Mouse (Mus musculus) liver, adult 2 months (tissue): ENCODE results near the gene Gm10964. TPM values are rescaled to one million over a fixed set of nuclear protein-coding genes. Genes with fewer than 3 reads are reported as not detected.

ENCODE experiments used
- DNase-seq: peaks from one replicate; pipeline ENCODE4 v3.0.0-alpha.2; 2011; ENCODE audit warnings: low read depth, low spot score; ENCODE audit errors: extremely low read depth
- H3K27ac ChIP-seq: fragments of 200-500 bp; replicated peaks from 2 replicates; pipeline ENCODE4 v1.5.1; 2012; ENCODE audit warnings: low read depth, mild to moderate bottlenecking, control low read depth, inconsistent platforms, low read length; ENCODE audit not compliant: insufficient read depth
- H3K27me3 ChIP-seq: fragments of 200-500 bp; 2 replicates; pipeline ENCODE4 v1.6.1; 2012; ENCODE audit warnings: mild to moderate bottlenecking, moderate library complexity, low read length, inconsistent platforms; ENCODE audit not compliant: control insufficient read depth, insufficient read depth
- H3K36me3 ChIP-seq: fragments of 200-500 bp; 2 replicates; pipeline ENCODE4 v1.6.1; 2012; ENCODE audit warnings: low read length, inconsistent platforms; ENCODE audit not compliant: control insufficient read depth, insufficient read depth
- H3K4me1 ChIP-seq: fragments of 200-500 bp; 2 replicates; pipeline ENCODE4 v1.6.1; 2011; ENCODE audit warnings: low read length; ENCODE audit not compliant: control insufficient read depth, insufficient read depth
- H3K4me3 ChIP-seq: fragments of 200-500 bp; 2 replicates; pipeline ENCODE4 v1.5.1; 2011; ENCODE audit warnings: low read depth, mild to moderate bottlenecking, control low read depth, low read length, moderate library complexity; ENCODE audit not compliant: insufficient read depth
- H3K79me2 ChIP-seq: fragments of 200-500 bp; 2 replicates; pipeline ENCODE4 v1.6.1; 2012; ENCODE audit warnings: inconsistent platforms, mild to moderate bottlenecking, low read length, moderate library complexity; ENCODE audit not compliant: control insufficient read depth, insufficient read depth
- H3K9ac ChIP-seq: fragments of 200-500 bp; 2 replicates; pipeline ENCODE4 v1.6.1; 2012; ENCODE audit warnings: low read depth, mild to moderate bottlenecking, control low read depth, inconsistent platforms, low read length
- CTCF ChIP-seq: fragments of 200-500 bp; IDR thresholded peaks from 2 replicates; pipeline ENCODE4 v1.5.1; 2011; ENCODE audit warnings: low read depth, low read length, control low read depth
- POLR2A ChIP-seq: fragments of 200-500 bp; IDR thresholded peaks from 2 replicates; pipeline ENCODE4 v1.6.1; 2011; ENCODE audit warnings: low read length, control low read depth; ENCODE audit not compliant: insufficient read depth; ENCODE audit errors: extremely low read depth
- WGBS: fragments of 180-500 bp; shearing (Covaris S2); methylation state at CpG from one replicate; pipeline ENCODE4 v1.1.7; 2018; 5-methylcytosine and 5-hydroxymethylcytosine counted together
- polyA plus RNA-seq: library from polyadenylated mRNA; depleted of rRNA; stranded (reverse); fragments of >200 nt; gene quantifications from 2 replicates; pipeline ENCODE4 v1.2.3, GENCODE M21; 2012
- total RNA-seq: library from RNA; depleted of rRNA; stranded (reverse); fragments of >200 nt; gene quantifications from 2 replicates; pipeline ENCODE4 v1.2.3, GENCODE M21; 2014

Gene Gm10964
- total and polyA plus RNA-seq, 2 experiments = not detected

- Histone ChIP-seq H3K4me1 (no peaks in the 10 kb centered on the region), H3K79me2 (no peaks in the 10 kb centered on the region; the same call in 1 of the 2 replicates), H3K27me3 (no peaks in the 10 kb centered on the region), H3K9ac (no peak overlapping the region), H3K27ac (no peak overlapping the region), H3K4me3 (no peak overlapping the region), H3K36me3 (peaks cover 70% of the 10 kb centered on the region)
- TF ChIP-seq POLR2A (no peak), CTCF (no peak)
- no peak for DNase-seq
- 88% methylated on average over 5 of the region's 5 CpGs for WGBS
Measured at GRCm38 (mm10) chr3:103746711-103747110, 7.5 kb downstream of the Gm10964 start.

GRCm38 (mm10) chr3:103751558-103751957 is 12.4 kb downstream of the Gm10964 start:
- no peak overlapping the region for H3K27ac ChIP-seq
- peaks cover 79% of the 10 kb centered on the region for H3K36me3 ChIP-seq
- H3K4me3 ChIP-seq = no peak overlapping the region
- H3K9ac ChIP-seq = no peak overlapping the region
- 91% methylated on average over 2 of the region's 2 CpGs for WGBS
- no peak for TF ChIP-seq POLR2A
- TF ChIP-seq CTCF = no peak
- H3K4me1 ChIP-seq = no peaks in the 10 kb centered on the region
- DNase-seq = no peak
- H3K27me3 ChIP-seq = no peaks in the 10 kb centered on the region
- H3K79me2 ChIP-seq = no peaks in the 10 kb centered on the region; the same call in 1 of the 2 replicates

DNA sequence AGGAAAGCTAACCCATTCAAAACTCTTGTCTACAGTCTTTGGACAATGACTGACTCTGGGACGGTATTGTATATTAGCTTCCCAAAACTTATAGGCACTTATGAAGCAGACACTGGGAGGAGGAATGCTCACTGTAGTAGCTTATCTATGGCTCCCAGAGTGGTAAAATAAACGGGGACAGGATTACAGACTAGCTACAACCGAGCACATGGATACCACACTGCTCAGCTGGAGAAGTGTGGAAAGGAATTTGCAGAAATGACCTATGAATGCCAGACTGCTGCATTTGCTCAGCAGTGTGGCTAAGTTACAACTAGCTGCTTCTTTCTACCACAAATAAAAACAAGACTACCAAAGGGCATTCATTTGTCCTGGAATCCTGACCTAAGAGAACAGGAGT is 16.2 kb downstream of the Gm10964 start:
- H3K36me3 ChIP-seq = peaks cover 70% of the 10 kb centered on the region

DNA sequence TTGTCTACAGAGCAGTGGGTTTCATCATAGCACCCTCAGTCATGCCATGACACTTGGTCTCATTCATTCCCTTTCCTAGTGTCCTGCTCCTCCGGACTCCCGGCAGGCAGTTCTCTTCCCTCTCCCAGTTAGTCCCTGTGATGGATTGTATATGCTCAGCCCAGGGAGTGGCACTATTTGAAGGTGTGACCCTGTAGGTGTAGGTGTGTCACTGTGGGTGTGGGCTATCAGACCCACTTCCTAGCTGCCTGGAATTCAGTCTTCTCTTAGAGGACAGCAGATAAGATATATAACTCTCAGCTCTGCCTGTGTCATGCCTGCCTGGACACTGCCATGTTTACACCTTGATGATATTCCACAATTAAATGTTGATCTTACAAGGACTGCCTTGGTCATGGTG is 17.8 kb downstream of the Gm10964 start:
- DNase-seq = no peak
- Histone ChIP-seq H3K27ac (no peak overlapping the region), H3K79me2 (no peaks in the 10 kb centered on the region; the same call in 1 of the 2 replicates), H3K27me3 (no peaks in the 10 kb centered on the region), H3K4me3 (no peak overlapping the region), H3K9ac (no peak overlapping the region), H3K4me1 (no peaks in the 10 kb centered on the region), H3K36me3 (peaks cover 67% of the 10 kb centered on the region)
- TF ChIP-seq CTCF (no peak), POLR2A (no peak)
- WGBS = 90% methylated on average over 2 of the region's 2 CpGs

More for the DNA sequence above, 16.2 kb downstream of the Gm10964 start:
- no peak for DNase-seq
- 83% methylated on average over 3 of the region's 3 CpGs for WGBS
- no peak overlapping the region for H3K4me3 ChIP-seq
- TF ChIP-seq CTCF = no peak
- TF ChIP-seq POLR2A = no peak
- H3K27me3 ChIP-seq = no peaks in the 10 kb centered on the region
- no peaks in the 10 kb centered on the region for H3K4me1 ChIP-seq
- H3K9ac ChIP-seq = no peak overlapping the region
- no peak overlapping the region for H3K27ac ChIP-seq
- no peaks in the 10 kb centered on the region for H3K79me2 ChIP-seq

DNA sequence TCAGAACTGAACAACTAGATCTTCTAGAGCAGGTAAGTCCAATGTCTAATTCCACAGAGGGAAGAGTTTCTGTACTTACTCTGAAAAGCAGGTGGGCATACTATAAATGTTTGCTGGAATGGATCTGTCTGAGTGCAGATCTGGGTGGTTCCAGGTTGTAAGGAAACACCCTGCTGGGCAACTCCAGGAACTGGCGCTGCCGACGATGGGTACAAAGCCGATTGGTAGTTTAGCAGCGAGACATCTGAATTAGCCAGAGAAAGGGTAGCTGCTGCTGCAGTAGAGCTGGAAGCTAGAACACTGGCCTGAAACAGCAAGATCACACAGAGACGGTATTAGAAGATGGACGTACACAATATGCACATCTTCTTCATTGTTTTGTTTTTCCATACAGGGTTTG is 19.3 kb downstream of the Gm10964 start:
- DNase-seq = no peak
- H3K27ac ChIP-seq = no peak overlapping the region
- no peaks in the 10 kb centered on the region; the same call in 1 of the 2 replicates for H3K79me2 ChIP-seq
- no peak overlapping the region for H3K4me3 ChIP-seq
- 96% methylated on average over 7 of the region's 7 CpGs for WGBS
- TF ChIP-seq CTCF (no peak), POLR2A (no peak)
- no peak overlapping the region for H3K9ac ChIP-seq
- peaks cover 68% of the 10 kb centered on the region for H3K36me3 ChIP-seq
- H3K4me1 ChIP-seq = no peaks in the 10 kb centered on the region
- no peaks in the 10 kb centered on the region for H3K27me3 ChIP-seq

GRCm38 (mm10) chr3:103759261-103759970 is 20.2 kb downstream of the Gm10964 start:
- Histone ChIP-seq H3K27me3 (no peaks in the 10 kb centered on the region), H3K9ac (no peak overlapping the region), H3K36me3 (peaks cover 65% of the 10 kb centered on the region), H3K4me3 (no peak overlapping the region), H3K4me1 (no peaks in the 10 kb centered on the region), H3K27ac (no peak overlapping the region), H3K79me2 (no peaks in the 10 kb centered on the region; the same call in 1 of the 2 replicates)
- 79% methylated on average over 5 of the region's 5 CpGs for WGBS
- DNase-seq = no peak
- TF ChIP-seq POLR2A = no peak
- TF ChIP-seq CTCF = no peak
